Mouse (Mus musculus): ENCODE measurements around the gene Tmco4.
A peak's percentile ranks its signal among the peaks of the same experiment; 100 is the strongest.

Gene Tmco4

GRCm38 (mm10) chr4:139048518-139048917, 75.8 kb downstream of the Tmco4 start:
- Histone ChIP-seq H3K27me3 (ENCODE audit: control insufficient read depth, insufficient read depth, low read length, poor library complexity, severe bottlenecking) (no peaks in the 10 kb centered on the region), H3K36me3 (ENCODE audit: control insufficient read depth, insufficient read depth, low read length, poor library complexity, severe bottlenecking) (no peaks in the 10 kb centered on the region)
- DNase-seq (ENCODE audit: low read depth, low spot score), result no peak

- no peak for DNase-seq (ENCODE audit: low read depth, low spot score)
- H3K27me3 ChIP-seq (ENCODE audit: control insufficient read depth, insufficient read depth, low read length, poor library complexity, severe bottlenecking), result no peaks in the 10 kb centered on the region
- H3K36me3 ChIP-seq (ENCODE audit: control insufficient read depth, insufficient read depth, low read length, poor library complexity, severe bottlenecking), result no peaks in the 10 kb centered on the region; the same call in 1 of the 2 replicates
Observed at GRCm38 (mm10) chr4:139052796-139053195, 80.1 kb downstream of the Tmco4 start.

GRCm38 (mm10) chr4:139053391-139053790, 80.7 kb downstream of the Tmco4 start:
- no peak for DNase-seq (ENCODE audit: low read depth, low spot score)

GRCm38 (mm10) chr4:139054300-139054923, 81.7 kb downstream of the Tmco4 start:
- no peak for DNase-seq (ENCODE audit: low read depth, low spot score)
- Histone ChIP-seq H3K27me3 (ENCODE audit: control insufficient read depth, insufficient read depth, low read length, poor library complexity, severe bottlenecking) (no peaks in the 10 kb centered on the region), H3K36me3 (ENCODE audit: control insufficient read depth, insufficient read depth, low read length, poor library complexity, severe bottlenecking) (no peaks in the 10 kb centered on the region; the same call in 1 of the 2 replicates)

More at GRCm38 (mm10) chr4:139053391-139053790, 80.7 kb downstream of the Tmco4 start:
- Histone ChIP-seq H3K27me3 (ENCODE audit: control insufficient read depth, insufficient read depth, low read length, poor library complexity, severe bottlenecking) (no peaks in the 10 kb centered on the region), H3K36me3 (ENCODE audit: control insufficient read depth, insufficient read depth, low read length, poor library complexity, severe bottlenecking) (no peaks in the 10 kb centered on the region; the same call in 1 of the 2 replicates)

- DNase-seq (ENCODE audit: low read depth, low spot score), result no peak
- H3K36me3 ChIP-seq (ENCODE audit: control insufficient read depth, insufficient read depth, low read length, poor library complexity, severe bottlenecking), result peaks cover 1% of the 10 kb centered on the region; the same call in 1 of the 2 replicates
- H3K27me3 ChIP-seq (ENCODE audit: control insufficient read depth, insufficient read depth, low read length, poor library complexity, severe bottlenecking), result no peaks in the 10 kb centered on the region
Observed at GRCm38 (mm10) chr4:139055336-139055735, 82.6 kb downstream of the Tmco4 start.

GRCm38 (mm10) chr4:139055744-139056143, 83.1 kb downstream of the Tmco4 start:
- Histone ChIP-seq H3K27me3 (ENCODE audit: control insufficient read depth, insufficient read depth, low read length, poor library complexity, severe bottlenecking) (no peaks in the 10 kb centered on the region), H3K36me3 (ENCODE audit: control insufficient read depth, insufficient read depth, low read length, poor library complexity, severe bottlenecking) (peaks cover 1% of the 10 kb centered on the region; the same call in 1 of the 2 replicates)
- DNase-seq (ENCODE audit: low read depth, low spot score), result no peak

- Histone ChIP-seq H3K27me3 (ENCODE audit: control insufficient read depth, insufficient read depth, low read length, poor library complexity, severe bottlenecking) (no peaks in the 10 kb centered on the region), H3K36me3 (ENCODE audit: control insufficient read depth, insufficient read depth, low read length, poor library complexity, severe bottlenecking) (peaks cover 1% of the 10 kb centered on the region; the same call in 1 of the 2 replicates)
- DNase-seq (ENCODE audit: low read depth, low spot score), result no peak
Observed at GRCm38 (mm10) chr4:139057291-139057690, 84.6 kb downstream of the Tmco4 start.

GRCm38 (mm10) chr4:139058029-139058428, 85.3 kb downstream of the Tmco4 start:
- no peaks in the 10 kb centered on the region for H3K27me3 ChIP-seq (ENCODE audit: control insufficient read depth, insufficient read depth, low read length, poor library complexity, severe bottlenecking)
- peaks cover 1% of the 10 kb centered on the region; the same call in 1 of the 2 replicates for H3K36me3 ChIP-seq (ENCODE audit: control insufficient read depth, insufficient read depth, low read length, poor library complexity, severe bottlenecking)
- no peak for DNase-seq (ENCODE audit: low read depth, low spot score)

- Histone ChIP-seq H3K36me3 (ENCODE audit: control insufficient read depth, insufficient read depth, low read length, poor library complexity, severe bottlenecking) (peaks cover 1% of the 10 kb centered on the region; the same call in 1 of the 2 replicates), H3K27me3 (ENCODE audit: control insufficient read depth, insufficient read depth, low read length, poor library complexity, severe bottlenecking) (no peaks in the 10 kb centered on the region)
- DNase-seq (ENCODE audit: low read depth, low spot score), result no peak
Observed at GRCm38 (mm10) chr4:139059569-139059968, 86.9 kb downstream of the Tmco4 start.

GRCm38 (mm10) chr4:139064831-139065230, 92.1 kb downstream of the Tmco4 start:
- DNase-seq (ENCODE audit: low read depth, low spot score), result no peak
- Histone ChIP-seq H3K27me3 (ENCODE audit: control insufficient read depth, insufficient read depth, low read length, poor library complexity, severe bottlenecking) (no peaks in the 10 kb centered on the region), H3K36me3 (ENCODE audit: control insufficient read depth, insufficient read depth, low read length, poor library complexity, severe bottlenecking) (0 out of 2 replicates have a peak, but pooled peaks cover under 1% of the 10 kb centered on the region)

- Histone ChIP-seq H3K36me3 (ENCODE audit: control insufficient read depth, insufficient read depth, low read length, poor library complexity, severe bottlenecking) (no peaks in the 10 kb centered on the region), H3K27me3 (ENCODE audit: control insufficient read depth, insufficient read depth, low read length, poor library complexity, severe bottlenecking) (no peaks in the 10 kb centered on the region)
- DNase-seq (ENCODE audit: low read depth, low spot score), result no peak
Observed at GRCm38 (mm10) chr4:139068287-139068686, 95.6 kb downstream of the Tmco4 start.

GRCm38 (mm10) chr4:139074060-139074459, 101.4 kb downstream of the Tmco4 start:
- no peaks in the 10 kb centered on the region for H3K27me3 ChIP-seq (ENCODE audit: control insufficient read depth, insufficient read depth, low read length, poor library complexity, severe bottlenecking)
- DNase-seq (ENCODE audit: low read depth, low spot score), result no peak
- no peaks in the 10 kb centered on the region for H3K36me3 ChIP-seq (ENCODE audit: control insufficient read depth, insufficient read depth, low read length, poor library complexity, severe bottlenecking)

GRCm38 (mm10) chr4:139075041-139075711, 102.5 kb downstream of the Tmco4 start, which contains the start of gene Htr6:
TSS of gene Htr6 (minus strand) at chr4:139075570.
- no peaks in the 10 kb centered on the region for H3K36me3 ChIP-seq (ENCODE audit: control insufficient read depth, insufficient read depth, low read length, poor library complexity, severe bottlenecking)
- DNase-seq (ENCODE audit: low read depth, low spot score), result no peak
- H3K27me3 ChIP-seq (ENCODE audit: control insufficient read depth, insufficient read depth, low read length, poor library complexity, severe bottlenecking), result no peaks in the 10 kb centered on the region; the same call in 1 of the 2 replicates

GRCm38 (mm10) chr4:139075915-139076314, 103.2 kb downstream of the Tmco4 start:
- Histone ChIP-seq H3K27me3 (ENCODE audit: control insufficient read depth, insufficient read depth, low read length, poor library complexity, severe bottlenecking) (no peaks in the 10 kb centered on the region; the same call in 1 of the 2 replicates), H3K36me3 (ENCODE audit: control insufficient read depth, insufficient read depth, low read length, poor library complexity, severe bottlenecking) (no peaks in the 10 kb centered on the region)
- no peak for DNase-seq (ENCODE audit: low read depth, low spot score)

- Histone ChIP-seq H3K27me3 (ENCODE audit: control insufficient read depth, insufficient read depth, low read length, poor library complexity, severe bottlenecking) (no peaks in the 10 kb centered on the region; the same call in 1 of the 2 replicates), H3K36me3 (ENCODE audit: control insufficient read depth, insufficient read depth, low read length, poor library complexity, severe bottlenecking) (no peaks in the 10 kb centered on the region)
- peak; percentile 40 for DNase-seq (ENCODE audit: low read depth, low spot score)
Observed at GRCm38 (mm10) chr4:139078313-139078712, 105.6 kb downstream of the Tmco4 start.
